Mouse (Mus musculus) hematopoietic stem cell, adult 5-6 weeks (primary cell): ENCODE data around the gene Khdc1a. TPM values are rescaled to one million over a fixed set of nuclear protein-coding genes. Genes with fewer than 3 reads are reported as not detected.
A peak's percentile ranks its signal among the peaks of the same experiment; 100 is the strongest.
"Not testable (repeated sequence)": the region's sequence is repeated elsewhere in the genome, so short reads cannot be mapped to it uniquely, and the experiment has no call there.

Source experiments
- ATAC-seq, 2 experiments: fragments of 125-278 bp in 1 of 2; replicated peaks in 1 of 2; 2 replicates each; pipeline ENCODE4 v1.8.0; 2016 to 2017; ENCODE audit warnings: inconsistent platforms in 2 of 2, mild to moderate bottlenecking in 2 of 2, moderate number of reproducible peaks in 2 of 2, low read depth in 1 of 2, moderate TSS enrichment in 1 of 2; ENCODE audit not compliant: low FRiP score in 2 of 2, poor library complexity in 2 of 2, severe bottlenecking in 2 of 2, insufficient read depth in 1 of 2, low TSS enrichment in 1 of 2
- total RNA-seq: library from RNA; stranded (forward); fragments of 172-1452, 232-1000 nt; gene quantifications from 2 replicates; pipeline ENCODE4 v1.2.3, GENCODE M21; 2017

Gene Khdc1a
- not detected in 2 replicates for total RNA-seq

- ATAC-seq, result no peak
Measured at GRCm38 (mm10) chr1:21349341-21349740, at the start of gene Khdc1a. Gene Khdc1a, plus strand, starts transcription at chr1:21349641.

GRCm38 (mm10) chr1:21299826-21300225 lies 49.6 kb upstream of the Khdc1a start:
- no peak for ATAC-seq

- no peak for ATAC-seq
Measured at GRCm38 (mm10) chr1:21301686-21302085, 47.8 kb upstream of the Khdc1a start.

- ATAC-seq, result no peak
Measured at GRCm38 (mm10) chr1:21304174-21304573, 45.3 kb upstream of the Khdc1a start.

GRCm38 (mm10) chr1:21304646-21305045 lies 44.8 kb upstream of the Khdc1a start:
- no peak for ATAC-seq

GRCm38 (mm10) chr1:21305443-21305842 lies 44.0 kb upstream of the Khdc1a start:
- ATAC-seq, result no peak

- ATAC-seq, result no peak
Measured at GRCm38 (mm10) chr1:21314336-21314735, 35.1 kb upstream of the Khdc1a start.

- no peak for ATAC-seq
Measured at GRCm38 (mm10) chr1:21315756-21316155, 33.7 kb upstream of the Khdc1a start.

- ATAC-seq, result no peak
Measured at GRCm38 (mm10) chr1:21316305-21316704, 33.1 kb upstream of the Khdc1a start.

- ATAC-seq, result no peak
Measured at GRCm38 (mm10) chr1:21318202-21318601, 31.2 kb upstream of the Khdc1a start.

GRCm38 (mm10) chr1:21320271-21320670 lies 29.2 kb upstream of the Khdc1a start:
- ATAC-seq, result not testable (repeated sequence)

GRCm38 (mm10) chr1:21321656-21322055 lies 27.8 kb upstream of the Khdc1a start:
- no peak for ATAC-seq

- ATAC-seq, result no peak
Measured at GRCm38 (mm10) chr1:21323996-21324574, 25.4 kb upstream of the Khdc1a start.

GRCm38 (mm10) chr1:21324633-21325032 lies 24.8 kb upstream of the Khdc1a start:
- no peak for ATAC-seq

GRCm38 (mm10) chr1:21326733-21327132 lies 22.7 kb upstream of the Khdc1a start:
- no peak for ATAC-seq

GRCm38 (mm10) chr1:21331161-21331560 lies 18.3 kb upstream of the Khdc1a start:
- ATAC-seq, result not testable (repeated sequence)

GRCm38 (mm10) chr1:21333222-21333973 lies 16.0 kb upstream of the Khdc1a start:
- no peak for ATAC-seq

GRCm38 (mm10) chr1:21335836-21336235 lies 13.6 kb upstream of the Khdc1a start:
- peak; percentile 80 to 92 for ATAC-seq

GRCm38 (mm10) chr1:21340745-21341144 lies 8.7 kb upstream of the Khdc1a start:
- ATAC-seq, result no peak
